Mouse (Mus musculus): ENCODE data around the gene Vkorc1. TPM values are rescaled to one million over a fixed set of nuclear protein-coding genes. Genes with fewer than 3 reads are reported as not detected.

The Vkorc1 gene
- total and polyA plus RNA-seq, 3 experiments: 0.25 TPM; not detected in 2

- TF ChIP-seq CTCF (conservative IDR thresholded peaks at IDR 0.05 in 1 of 2, IDR thresholded peaks at IDR 0.05 in 1 of 2; ENCODE audit: low read depth in 2 of 2, low read length in 2 of 2): no peak
- no peak for TF ChIP-seq NELFE (IDR thresholded peaks at IDR 0.05; ENCODE audit: low read depth, low read length)
- no peak for TF ChIP-seq MXI1 (IDR thresholded peaks at IDR 0.05; ENCODE audit: low read depth, low read length)
- TF ChIP-seq POLR2AphosphoS2 (IDR thresholded peaks at IDR 0.05; ENCODE audit: low read depth, low read length): no peak
These were observed 26.1 kb downstream of the Vkorc1 start (continued) for GRCm38 (mm10) chr7:127869149-127869810.

GRCm38 (mm10) chr7:127867641-127868040 is 27.8 kb downstream of the Vkorc1 start:
- no peaks in the 10 kb centered on the region for H3K9me3 ChIP-seq (replicated peaks; ENCODE audit: low read length)
- no peak overlapping the region for H3K4me2 ChIP-seq (ENCODE audit: insufficient read depth, low read depth, poor library complexity, severe bottlenecking)
- in situ Hi-C loops (cut with MboI; ENCODE audit: low pct_ligation_motif_present, low pct_unique_long_range_greater_than_20kb, low sequenced_read_pairs): no loop called here
- peaks cover 0 to 6% of the 10 kb centered on the region in 2 experiments; a peak in 1 of 4 replicates for H3K4me1 ChIP-seq (ENCODE audit: control insufficient read depth in 1 of 2, insufficient read depth in 2 of 2)
- dilution Hi-C loops (cut with MboI; ENCODE audit: extremely low pct_ligation_motif_present, extremely low pct_unique_long_range_greater_than_20kb, low sequenced_read_pairs): no loop called here
- no peak overlapping the region for H3K27ac ChIP-seq (ENCODE audit: insufficient read depth, low read depth)
- no peaks in the 10 kb centered on the region; the same call in 1 of the 2 replicates for H3K79me2 ChIP-seq (replicated peaks; ENCODE audit: control insufficient read depth, extremely low read depth, insufficient read depth, poor library complexity, severe bottlenecking)
- H3K36me3 ChIP-seq (replicated peaks in 1 of 2; ENCODE audit: control insufficient read depth in 1 of 2, insufficient read depth in 1 of 2, low read length in 1 of 2): peaks cover 28 to 73% of the 10 kb centered on the region in 2 experiments
- H3K27me3 ChIP-seq (replicated peaks): no peaks in the 10 kb centered on the region
- no peak for DNase-seq (ENCODE audit: extremely low read depth)
- H3K9ac ChIP-seq (ENCODE audit: insufficient read depth, low read depth): no peak overlapping the region
- H3K4me3 ChIP-seq (replicated peaks in 1 of 3; ENCODE audit: low read depth in 2 of 3, low read length in 2 of 3, poor library complexity in 1 of 3): no peak overlapping the region
- TF ChIP-seq SMC3 (IDR thresholded peaks at IDR 0.05; ENCODE audit: low read depth, low read length): no peak
- no peak for TF ChIP-seq CHD1 (IDR thresholded peaks at IDR 0.05; ENCODE audit: low read depth, low read length)
- no peak for TF ChIP-seq USF1 (IDR thresholded peaks at IDR 0.05; ENCODE audit: low read depth, low read length)
- TF ChIP-seq MAZ (IDR thresholded peaks at IDR 0.05; ENCODE audit: low read depth, low read length): no peak
- no peak for TF ChIP-seq ZMIZ1 (IDR thresholded peaks at IDR 0.05; ENCODE audit: low read depth, low read length)
- no peak for TF ChIP-seq JUN (IDR thresholded peaks at IDR 0.05; ENCODE audit: insufficient read depth, low read depth, low read length)
- TF ChIP-seq MAFK (IDR thresholded peaks at IDR 0.05; ENCODE audit: insufficient replicate concordance, low read length): no peak
- no peak for TF ChIP-seq IRF4 (IDR thresholded peaks at IDR 0.05; ENCODE audit: low read depth, low read length)
- TF ChIP-seq ELF1 (IDR thresholded peaks at IDR 0.05; ENCODE audit: low read depth, low read length): no peak
- TF ChIP-seq TCF12 (IDR thresholded peaks at IDR 0.05; ENCODE audit: low read depth, low read length): no peak
- TF ChIP-seq ZNF384 (IDR thresholded peaks at IDR 0.05; ENCODE audit: low read depth, low read length): no peak
- TF ChIP-seq ZC3H11A (IDR thresholded peaks at IDR 0.05; ENCODE audit: low read depth, low read length): no peak
- no peak for TF ChIP-seq E2F4 (IDR thresholded peaks at IDR 0.05; ENCODE audit: insufficient replicate concordance, low read depth, low read length)
- no peak for TF ChIP-seq MYC (IDR thresholded peaks at IDR 0.05; ENCODE audit: low read depth, low read length)
- no peak for TF ChIP-seq ETS1 (conservative IDR thresholded peaks at IDR 0.05; ENCODE audit: low read depth, low read length)
- no peak for TF ChIP-seq KAT2A (IDR thresholded peaks at IDR 0.05; ENCODE audit: insufficient replicate concordance, low read length)
- no peak for TF ChIP-seq CTCF (conservative IDR thresholded peaks at IDR 0.05 in 1 of 2, IDR thresholded peaks at IDR 0.05 in 1 of 2; ENCODE audit: low read depth in 2 of 2, low read length in 2 of 2)
- no peak for TF ChIP-seq HCFC1 (IDR thresholded peaks at IDR 0.05; ENCODE audit: low read depth, low read length)
- no peak for TF ChIP-seq MEF2A (IDR thresholded peaks at IDR 0.05; ENCODE audit: borderline replicate concordance, low read depth, low read length)

Data from CH12.LX (cell line).